Mouse (Mus musculus) liver, embryonic 16.5 days (tissue): ENCODE data around the gene Acsl6. TPM values are rescaled to one million over a fixed set of nuclear protein-coding genes. Genes with fewer than 3 reads are reported as not detected.
"Not testable (repeated sequence)": the region's sequence is repeated elsewhere in the genome, so short reads cannot be mapped to it uniquely, and the experiment has no call there.

ENCODE experiments used
- ATAC-seq: fragments of 200-750 bp; cut with Nextera tagmentation; 2 replicates; pipeline ENCODE4 v1.8.0; 2017; ENCODE audit warnings: low read depth, mild to moderate bottlenecking, moderate number of reproducible peaks, moderate library complexity
- H3K27ac ChIP-seq: fragments of 300-500 bp; sonication (generic); 2 replicates; pipeline ENCODE4 v1.5.1; 2014; ENCODE audit warnings: mild to moderate bottlenecking, low read length
- H3K27me3 ChIP-seq: fragments of 300-500 bp; sonication (generic); 2 replicates; pipeline ENCODE4 v1.6.1; 2014; ENCODE audit warnings: low read depth, low read length, mixed read lengths; ENCODE audit not compliant: control insufficient read depth, insufficient read depth
- H3K36me3 ChIP-seq: fragments of 300-500 bp; sonication (generic); 2 replicates; pipeline ENCODE4 v1.6.1; 2014; ENCODE audit warnings: mild to moderate bottlenecking; ENCODE audit not compliant: control insufficient read depth, insufficient read depth
- H3K4me1 ChIP-seq: fragments of 300-500 bp; sonication (generic); 2 replicates; pipeline ENCODE4 v1.6.1; 2014; ENCODE audit warnings: low read depth, low read length, mixed read lengths; ENCODE audit not compliant: control insufficient read depth
- H3K4me2 ChIP-seq: fragments of 300-500 bp; sonication (generic); 2 replicates; pipeline ENCODE4 v1.6.1; 2014; ENCODE audit warnings: low read depth, low read length, mixed read lengths
- H3K4me3 ChIP-seq: fragments of 300-500 bp; sonication (generic); 2 replicates; pipeline ENCODE4 v1.5.1; 2014; ENCODE audit warnings: low read depth, mild to moderate bottlenecking, low read length
- H3K9ac ChIP-seq: fragments of 300-500 bp; sonication (generic); 2 replicates; pipeline ENCODE4 v1.6.1; 2014; ENCODE audit warnings: low read depth, low read length
- H3K9me3 ChIP-seq: fragments of 300-500 bp; sonication (generic); replicated peaks from 2 replicates; pipeline ENCODE4 v1.6.1; 2016; ENCODE audit warnings: low read length; ENCODE audit not compliant: control insufficient read depth
- WGBS: fragments of 180-500 bp; shearing (Covaris S2); extraction: QIAGEN DNeasy Blood & Tissue Kit; methylation state at CpG from one replicate; pipeline ENCODE4 v1.1.7; 2014; ENCODE audit not compliant: insufficient replicate concordance; 5-methylcytosine and 5-hydroxymethylcytosine counted together
- polyA plus RNA-seq: library from polyadenylated mRNA; unstranded; fragments of >200 nt; fragmentation: Nextera tagmentation; extraction: Ambion mirVana; gene quantifications from 2 replicates; pipeline ENCODE4 v1.2.1, GENCODE M21; 2015

Gene Acsl6
- polyA plus RNA-seq, 1 experiment from 2014 or later: 0.42 TPM

GRCm38 (mm10) chr11:54287821-54288453 lies 15.7 kb upstream of the Acsl6 start:
- Histone ChIP-seq H3K9ac (no peak overlapping the region), H3K9me3 (no peaks in the 10 kb centered on the region), H3K27ac (no peak overlapping the region), H3K4me2 (no peak overlapping the region), H3K36me3 (no peaks in the 10 kb centered on the region), H3K4me3 (no peak overlapping the region), H3K4me1 (no peaks in the 10 kb centered on the region), H3K27me3 (no peaks in the 10 kb centered on the region)
- no peak for ATAC-seq
- WGBS: 42% methylated on average over 8 of the region's 8 CpGs

- no peak overlapping the region for H3K27ac ChIP-seq
- H3K9me3 ChIP-seq: no peaks in the 10 kb centered on the region
- no peaks in the 10 kb centered on the region for H3K4me1 ChIP-seq
- ATAC-seq: no peak
- no peaks in the 10 kb centered on the region for H3K27me3 ChIP-seq
- no peak overlapping the region for H3K9ac ChIP-seq
- no peak overlapping the region for H3K4me2 ChIP-seq
- 62% methylated on average over 2 of the region's 2 CpGs for WGBS
- H3K4me3 ChIP-seq: no peak overlapping the region
- H3K36me3 ChIP-seq: no peaks in the 10 kb centered on the region
Observed at GRCm38 (mm10) chr11:54292163-54292562, 11.4 kb upstream of the Acsl6 start.

- no peak overlapping the region for H3K27ac ChIP-seq
- no peaks in the 10 kb centered on the region for H3K4me1 ChIP-seq
- no peaks in the 10 kb centered on the region for H3K9me3 ChIP-seq
- H3K4me3 ChIP-seq: no peak overlapping the region
- H3K9ac ChIP-seq: no peak overlapping the region
- no peaks in the 10 kb centered on the region for H3K36me3 ChIP-seq
- 54% methylated on average over 12 of the region's 12 CpGs for WGBS
- H3K27me3 ChIP-seq: no peaks in the 10 kb centered on the region
- H3K4me2 ChIP-seq: no peak overlapping the region
- no peak for ATAC-seq
Observed at GRCm38 (mm10) chr11:54293980-54294807, 9.4 kb upstream of the Acsl6 start.

- H3K4me2 ChIP-seq: no peak overlapping the region
- no peak overlapping the region for H3K27ac ChIP-seq
- no peak overlapping the region for H3K4me3 ChIP-seq
- no peak for ATAC-seq
- H3K27me3 ChIP-seq: no peaks in the 10 kb centered on the region
- H3K36me3 ChIP-seq: no peaks in the 10 kb centered on the region
- no peaks in the 10 kb centered on the region for H3K4me1 ChIP-seq
- WGBS: 55% methylated on average over 4 of the region's 4 CpGs
- H3K9me3 ChIP-seq: no peaks in the 10 kb centered on the region
- no peak overlapping the region for H3K9ac ChIP-seq
Observed at GRCm38 (mm10) chr11:54295971-54296370, 7.6 kb upstream of the Acsl6 start.

- ATAC-seq: no peak
- Histone ChIP-seq H3K9ac (no peak overlapping the region), H3K27me3 (no peaks in the 10 kb centered on the region), H3K4me1 (no peaks in the 10 kb centered on the region), H3K4me2 (no peak overlapping the region), H3K27ac (no peak overlapping the region), H3K36me3 (no peaks in the 10 kb centered on the region), H3K4me3 (no peak overlapping the region), H3K9me3 (no peaks in the 10 kb centered on the region)
- WGBS: 56% methylated on average over 1 of the region's 1 CpGs
Observed at GRCm38 (mm10) chr11:54296734-54297133, 6.9 kb upstream of the Acsl6 start.

- not testable (repeated sequence) for H3K4me1 ChIP-seq, ATAC-seq, H3K9ac ChIP-seq, H3K4me3 ChIP-seq, H3K36me3 ChIP-seq, H3K27ac ChIP-seq, H3K27me3 ChIP-seq, H3K9me3 ChIP-seq, H3K4me2 ChIP-seq
- 78% methylated on average over 2 of the region's 2 CpGs for WGBS
Observed at GRCm38 (mm10) chr11:54297471-54297870, 6.1 kb upstream of the Acsl6 start.

- Histone ChIP-seq H3K27me3 (peaks cover 14% of the 10 kb centered on the region), H3K4me1 (no peaks in the 10 kb centered on the region), H3K9ac (no peak overlapping the region), H3K4me3 (no peak overlapping the region), H3K27ac (no peak overlapping the region), H3K4me2 (no peak overlapping the region), H3K36me3 (no peaks in the 10 kb centered on the region), H3K9me3 (no peaks in the 10 kb centered on the region)
- no peak for ATAC-seq
Observed at GRCm38 (mm10) chr11:54298777-54299176, 4.8 kb upstream of the Acsl6 start.

- Histone ChIP-seq H3K4me2 (no peak overlapping the region), H3K27ac (no peak overlapping the region), H3K4me1 (no peaks in the 10 kb centered on the region), H3K27me3 (peaks cover 40% of the 10 kb centered on the region), H3K9ac (no peak overlapping the region), H3K36me3 (no peaks in the 10 kb centered on the region), H3K9me3 (no peaks in the 10 kb centered on the region), H3K4me3 (no peak overlapping the region)
- WGBS: 60% methylated on average over 8 of the region's 8 CpGs
- ATAC-seq: no peak
Observed at GRCm38 (mm10) chr11:54301994-54302393, 1.6 kb upstream of the Acsl6 start.

- Histone ChIP-seq H3K4me1 (no peaks in the 10 kb centered on the region), H3K36me3 (no peaks in the 10 kb centered on the region), H3K27ac (no peak overlapping the region), H3K4me3 (no peak overlapping the region), H3K4me2 (no peak overlapping the region), H3K9me3 (no peaks in the 10 kb centered on the region), H3K9ac (no peak overlapping the region), H3K27me3 (peaks cover 42% of the 10 kb centered on the region)
- no peak for ATAC-seq
- WGBS: 63% methylated on average over 3 of the region's 3 CpGs
Observed at GRCm38 (mm10) chr11:54302606-54303005, 992 bp upstream of the Acsl6 start.
